Mouse (Mus musculus): ENCODE data around the gene Robo2. TPM values are rescaled to one million over a fixed set of nuclear protein-coding genes. Genes with fewer than 3 reads are reported as not detected.

The Robo2 gene
- total RNA-seq, 2 experiments from 2014 or later, result 222 to 248 TPM

Small RNAs within 50 kb of the gene (microRNA-seq; reads per million reads assigned to microRNA genes)
- gene Gm24272 (not detected), gene Mir691 (not detected)
